Mouse (Mus musculus): ENCODE measurements around the gene Pced1a. TPM values are rescaled to one million over a fixed set of nuclear protein-coding genes. Genes with fewer than 3 reads are reported as not detected.

Pced1a gene
- polyA plus RNA-seq, 1 experiment from 2014 or later, result 13.4 TPM

- Histone ChIP-seq H3K9ac (no peak overlapping the region), H3K4me3 (no peak overlapping the region), H3K27ac (no peak overlapping the region), H3K36me3 (replicated peaks) (no peaks in the 10 kb centered on the region), H3K4me2 (no peak overlapping the region), H3K4me1 (peaks cover 4% of the 10 kb centered on the region; the same call in 1 of the 2 replicates), H3K9me3 (no peaks in the 10 kb centered on the region), H3K27me3 (replicated peaks) (peaks cover 16% of the 10 kb centered on the region)
- WGBS, result 64% methylated on average over 4 of the region's 4 CpGs
- no peak for ATAC-seq (replicated peaks)
These were observed 57.1 kb downstream of the Pced1a start for GRCm38 (mm10) chr2:130367386-130367785.

Other genes with a start within 250 kb of the Pced1a start
- gene Snrpb, start 245.3 kb downstream of the Pced1a start, polyA plus RNA-seq (2015; fragmentation: Nextera tagmentation; extraction: Ambion mirVana), result 313 and 342 TPM in 2 replicates
- gene Tmc2, start 229.5 kb downstream of the Pced1a start, polyA plus RNA-seq (2015; fragmentation: Nextera tagmentation; extraction: Ambion mirVana), result not detected in 2 replicates
- 237 and 244 TPM in 2 replicates for gene Nop56, start 150.3 kb downstream of the Pced1a start, polyA plus RNA-seq (2015; fragmentation: Nextera tagmentation; extraction: Ambion mirVana)
- 184 and 188 TPM in 2 replicates for gene Idh3b, start 140.2 kb downstream of the Pced1a start, polyA plus RNA-seq (2015; fragmentation: Nextera tagmentation; extraction: Ambion mirVana)
- gene Ebf4, start 129.5 kb downstream of the Pced1a start, polyA plus RNA-seq (2015; fragmentation: Nextera tagmentation; extraction: Ambion mirVana), result 5.8 and 6.3 TPM in 2 replicates
- gene Cpxm1, start 27.1 kb downstream of the Pced1a start, polyA plus RNA-seq (2015; fragmentation: Nextera tagmentation; extraction: Ambion mirVana), result 21.2 and 27.5 TPM in 2 replicates
- gene Gm28372, start 19.5 kb downstream of the Pced1a start, polyA plus RNA-seq (2015; fragmentation: Nextera tagmentation; extraction: Ambion mirVana), result 0.28 and 0.29 TPM in 2 replicates
- 0.69 TPM in 1 of 2 replicates, not detected in the other for gene 1700020A23Rik, start 19.4 kb downstream of the Pced1a start, polyA plus RNA-seq (2015; fragmentation: Nextera tagmentation; extraction: Ambion mirVana)
- 0.22 TPM in 1 of 2 replicates, not detected in the other for gene Tmem239, start 18.2 kb downstream of the Pced1a start, polyA plus RNA-seq (2015; fragmentation: Nextera tagmentation; extraction: Ambion mirVana)
- 108 and 111 TPM in 2 replicates for gene Vps16, start 362 bp downstream of the Pced1a start, polyA plus RNA-seq (2015; fragmentation: Nextera tagmentation; extraction: Ambion mirVana)
- gene Ptpra, start 25.6 kb upstream of the Pced1a start, polyA plus RNA-seq (2015; fragmentation: Nextera tagmentation; extraction: Ambion mirVana), result 136 and 142 TPM in 2 replicates
- 97.0 and 105 TPM in 2 replicates for gene Mrps26, start 139.0 kb upstream of the Pced1a start, polyA plus RNA-seq (2015; fragmentation: Nextera tagmentation; extraction: Ambion mirVana)
- 0.38 and 0.86 TPM in 2 replicates for gene Oxt, start 151.5 kb upstream of the Pced1a start, polyA plus RNA-seq (2015; fragmentation: Nextera tagmentation; extraction: Ambion mirVana)
- gene Avp, start 157.9 kb upstream of the Pced1a start, polyA plus RNA-seq (2015; fragmentation: Nextera tagmentation; extraction: Ambion mirVana), result 54.5 and 81.6 TPM in 2 replicates
- 10.9 and 11.2 TPM in 2 replicates for gene Fastkd5, start 205.3 kb upstream of the Pced1a start, polyA plus RNA-seq (2015; fragmentation: Nextera tagmentation; extraction: Ambion mirVana)
- 10.0 and 11.6 TPM in 2 replicates for gene Ubox5, start 205.3 kb upstream of the Pced1a start, polyA plus RNA-seq (2015; fragmentation: Nextera tagmentation; extraction: Ambion mirVana)
- 17.4 and 17.9 TPM in 2 replicates for gene Lzts3, start 218.1 kb upstream of the Pced1a start, polyA plus RNA-seq (2015; fragmentation: Nextera tagmentation; extraction: Ambion mirVana)
- 69.4 and 71.0 TPM in 2 replicates for gene Ddrgk1, start 240.0 kb upstream of the Pced1a start, polyA plus RNA-seq (2015; fragmentation: Nextera tagmentation; extraction: Ambion mirVana)
- gene Itpa, start 242.9 kb upstream of the Pced1a start, polyA plus RNA-seq (2015; fragmentation: Nextera tagmentation; extraction: Ambion mirVana), result 130 and 133 TPM in 2 replicates

Data from midbrain, embryonic 15.5 days (tissue).